Mouse (Mus musculus) midbrain, postnatal 0 days (tissue): Measurements from ENCODE around the gene Cnot10. TPM values are rescaled to one million over a fixed set of nuclear protein-coding genes. Genes with fewer than 3 reads are reported as not detected.

Source experiments
- ATAC-seq: fragments of 200-750 bp; cut with Nextera tagmentation; 2 replicates; pipeline ENCODE4 v1.8.0; 2017; ENCODE audit warnings: moderate number of reproducible peaks, mild to moderate bottlenecking, moderate TSS enrichment, moderate library complexity; ENCODE audit not compliant: low FRiP score
- DNase-seq: peaks from one replicate; pipeline ENCODE4 v3.0.0-alpha.2; 2015; ENCODE audit warnings: low spot score
- H3K27ac ChIP-seq: fragments of 300-500 bp; sonication (generic); 2 replicates; pipeline ENCODE4 v1.5.1; 2014; ENCODE audit warnings: low read depth, mild to moderate bottlenecking, low read length, mixed read lengths
- H3K27me3 ChIP-seq: fragments of 300-500 bp; sonication (generic); 2 replicates; pipeline ENCODE4 v1.6.1; 2014; ENCODE audit warnings: low read length, control low read depth, mixed read lengths; ENCODE audit not compliant: insufficient read depth
- H3K36me3 ChIP-seq: fragments of 300-500 bp; sonication (generic); 2 replicates; pipeline ENCODE4 v1.6.1; 2014; ENCODE audit warnings: low read length, control low read depth, mixed read lengths; ENCODE audit not compliant: insufficient read depth
- H3K4me1 ChIP-seq: fragments of 300-500 bp; sonication (generic); 2 replicates; pipeline ENCODE4 v1.6.1; 2014; ENCODE audit warnings: mild to moderate bottlenecking, control low read depth, antibody characterized with exemption, low read length, mixed read lengths; ENCODE audit not compliant: insufficient read depth
- H3K4me2 ChIP-seq: fragments of 300-500 bp; sonication (generic); 2 replicates; pipeline ENCODE4 v1.6.1; 2014; ENCODE audit warnings: low read depth, mild to moderate bottlenecking, low read length, mixed read lengths; ENCODE audit not compliant: poor library complexity, severe bottlenecking
- H3K4me3 ChIP-seq: fragments of 300-500 bp; sonication (generic); 2 replicates; pipeline ENCODE4 v1.5.1; 2014; ENCODE audit warnings: low read depth, mild to moderate bottlenecking, low read length, moderate library complexity
- H3K9ac ChIP-seq: fragments of 300-500 bp; sonication (generic); replicated peaks from 2 replicates; pipeline ENCODE4 v1.6.1; 2014; ENCODE audit warnings: mild to moderate bottlenecking, low read length, moderate library complexity, mixed read lengths; ENCODE audit not compliant: poor library complexity, severe bottlenecking
- H3K9me3 ChIP-seq: fragments of 300-500 bp; sonication (generic); 2 replicates; pipeline ENCODE4 v1.6.1; 2016; ENCODE audit warnings: low read length, control low read depth
- CTCF ChIP-seq: IDR thresholded peaks from 2 replicates; pipeline ENCODE4 v1.5.1; 2016; ENCODE audit warnings: antibody characterized with exemption, mild to moderate bottlenecking
- WGBS: fragments of 180-500 bp; shearing (Covaris S2); extraction: QIAGEN DNeasy Blood & Tissue Kit; methylation state at CpG from one replicate; pipeline ENCODE4 v1.1.7; 2014; 5-methylcytosine and 5-hydroxymethylcytosine counted together
- polyA plus RNA-seq: library from polyadenylated mRNA; unstranded; fragments of >200 nt; fragmentation: Nextera tagmentation; extraction: Ambion mirVana; gene quantifications from 2 replicates; pipeline ENCODE4 v1.2.1, GENCODE M21; 2015
- total RNA-seq: library from RNA; depleted of rRNA; stranded (reverse); fragments of >200 nt; gene quantifications from 2 replicates; pipeline ENCODE4 v1.2.3, GENCODE M21; 2014

Cnot10 gene
- total and polyA plus RNA-seq, 2 experiments from 2014 or later = 34.7 to 50.1 TPM

DNA sequence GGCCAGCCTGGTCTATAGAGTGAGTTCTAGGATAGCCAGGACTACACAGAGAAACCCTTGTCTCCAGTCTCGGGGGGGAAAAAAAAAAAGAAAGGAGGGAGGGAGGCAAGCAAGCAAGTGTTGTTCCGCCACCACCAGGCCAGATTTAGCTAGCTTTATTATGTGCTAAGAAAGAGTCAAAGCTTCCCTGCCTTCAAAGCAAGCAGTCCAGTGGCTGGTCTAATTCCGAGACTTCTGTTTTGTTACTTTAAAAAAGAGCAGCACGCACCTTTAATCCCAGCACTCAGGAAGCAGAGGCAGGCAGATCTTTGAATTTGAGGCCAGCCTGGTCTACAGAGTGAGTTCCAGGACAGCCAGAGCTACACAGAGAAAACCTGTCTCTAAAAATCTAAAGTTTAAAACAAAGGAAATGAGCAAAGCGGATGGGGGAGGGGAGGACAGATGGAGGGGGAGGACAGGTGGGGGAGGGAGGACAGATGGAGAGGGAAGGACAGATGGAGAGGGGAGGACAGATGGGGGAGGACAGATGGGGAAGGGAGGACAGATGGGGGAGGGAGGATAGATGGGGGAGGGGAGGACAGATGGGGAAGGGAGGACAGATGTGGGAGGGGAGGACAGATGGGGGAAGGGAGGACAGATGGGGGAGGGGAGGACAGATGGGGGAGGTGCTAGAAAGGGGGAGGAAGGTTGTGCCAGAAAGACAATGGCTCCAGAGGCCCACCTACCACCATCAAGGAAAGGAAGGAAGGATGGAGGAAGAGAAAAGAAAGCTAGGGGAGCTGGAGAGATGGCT, 71.1 kb downstream of the Cnot10 start:
- Histone ChIP-seq H3K4me1 (no peaks in the 10 kb centered on the region), H3K4me2 (no peak overlapping the region), H3K27me3 (peaks cover 10% of the 10 kb centered on the region; the same call in 1 of the 2 replicates), H3K9ac (no peak overlapping the region), H3K9me3 (no peaks in the 10 kb centered on the region), H3K36me3 (no peaks in the 10 kb centered on the region), H3K4me3 (no peak overlapping the region), H3K27ac (no peak overlapping the region)
- DNase-seq (no peak), ATAC-seq (no peak)
- TF ChIP-seq CTCF = no peak
- 82% methylated on average over 5 of the region's 5 CpGs for WGBS

- H3K27me3 ChIP-seq = peaks cover 44% of the 10 kb centered on the region
- H3K4me2 ChIP-seq = peak overlapping the region; percentile 80
- no peak overlapping the region for H3K9ac ChIP-seq
- no peak overlapping the region for H3K27ac ChIP-seq
- ATAC-seq = no peak
- no peaks in the 10 kb centered on the region for H3K36me3 ChIP-seq
- H3K4me3 ChIP-seq = peak overlapping the region; percentile 56
- no peak for TF ChIP-seq CTCF
- 1% methylated on average over 10 of the region's 10 CpGs for WGBS
- 0 out of 2 replicates have a peak, but pooled peaks cover 7% of the 10 kb centered on the region for H3K4me1 ChIP-seq
- DNase-seq = no peak
- H3K9me3 ChIP-seq = no peaks in the 10 kb centered on the region
Measured at GRCm38 (mm10) chr9:114564667-114565066, 75.3 kb downstream of the Cnot10 start.

- no peak for TF ChIP-seq CTCF
- Histone ChIP-seq H3K4me3 (peak within 1 kb of the TSS; percentile 56), H3K27ac (no peak within 1 kb of the TSS), H3K9me3 (no peaks in the 10 kb centered on the region), H3K4me2 (peak within 1 kb of the TSS; percentile 80), H3K9ac (peak within 1 kb of the TSS; percentile 51), H3K36me3 (no peaks in the 10 kb centered on the region), H3K4me1 (0 out of 2 replicates have a peak, but pooled peaks cover 7% of the 10 kb centered on the region), H3K27me3 (peaks cover 45% of the 10 kb centered on the region)
- ATAC-seq (peak; percentile 56; the same call in 1 of the 2 replicates), DNase-seq (no peak)
- WGBS = under 1% methylated on average over 88 of the region's 91 CpGs
Measured at GRCm38 (mm10) chr9:114563761-114564606, 76.0 kb downstream of the Cnot10 start, which contains the start of gene Trim71. TSS of gene Trim71 (minus strand) at chr9:114564369.

DNA sequence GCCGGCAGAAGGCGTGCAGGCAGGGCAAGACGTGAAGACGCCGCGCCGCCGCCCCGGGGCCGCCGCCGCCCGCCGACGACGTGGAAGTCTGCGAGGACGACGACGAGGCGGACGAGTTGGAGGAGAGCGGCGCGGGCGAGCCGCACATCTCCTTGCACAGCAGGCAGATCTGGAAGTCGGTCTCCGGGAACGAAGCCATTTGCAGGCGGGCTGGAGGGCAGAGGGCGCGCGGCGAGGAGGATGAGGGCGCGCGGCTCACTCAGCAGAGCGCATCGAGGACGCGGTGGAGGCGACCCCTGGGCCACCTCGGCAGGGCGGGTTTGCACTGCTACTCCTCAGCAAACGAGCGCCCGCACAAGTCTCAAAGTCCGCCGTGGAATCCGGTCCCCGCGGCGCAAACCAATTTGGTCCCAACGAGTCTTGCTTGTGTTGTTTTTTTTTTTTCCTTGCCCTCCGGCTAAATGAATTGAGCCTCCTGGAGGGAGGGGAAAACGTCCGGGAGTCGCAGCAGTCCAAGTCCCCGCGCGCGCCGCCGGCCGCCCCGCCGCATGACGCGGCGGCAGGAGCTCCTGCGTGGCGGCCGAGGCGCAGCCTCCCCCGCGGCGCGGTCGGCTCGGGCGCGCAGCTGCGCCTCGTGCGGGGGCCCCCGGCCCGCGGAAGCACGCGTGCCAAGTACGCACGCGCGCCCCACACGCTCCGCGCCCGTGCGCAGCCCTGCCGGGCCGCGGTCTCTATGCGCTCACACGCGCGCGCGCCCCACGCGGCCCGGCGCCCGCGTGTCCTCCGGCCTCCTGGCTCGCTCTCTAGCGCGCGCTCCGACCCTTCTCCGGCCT, 76.8 kb downstream of the Cnot10 start:
- peak overlapping the region; percentile 80 for H3K4me2 ChIP-seq
- TF ChIP-seq CTCF = no peak
- under 1% methylated on average over 103 of the region's 122 CpGs for WGBS
- 0 out of 2 replicates have a peak, but pooled peaks cover 7% of the 10 kb centered on the region for H3K4me1 ChIP-seq
- H3K9ac ChIP-seq = peak overlapping the region; percentile 51
- ATAC-seq (peak; percentile 77), DNase-seq (peak; percentile 51)
- peak overlapping the region; percentile 56 for H3K4me3 ChIP-seq
- H3K27me3 ChIP-seq = peaks cover 54% of the 10 kb centered on the region
- no peak overlapping the region for H3K27ac ChIP-seq
- no peaks in the 10 kb centered on the region for H3K36me3 ChIP-seq
- H3K9me3 ChIP-seq = no peaks in the 10 kb centered on the region

DNA sequence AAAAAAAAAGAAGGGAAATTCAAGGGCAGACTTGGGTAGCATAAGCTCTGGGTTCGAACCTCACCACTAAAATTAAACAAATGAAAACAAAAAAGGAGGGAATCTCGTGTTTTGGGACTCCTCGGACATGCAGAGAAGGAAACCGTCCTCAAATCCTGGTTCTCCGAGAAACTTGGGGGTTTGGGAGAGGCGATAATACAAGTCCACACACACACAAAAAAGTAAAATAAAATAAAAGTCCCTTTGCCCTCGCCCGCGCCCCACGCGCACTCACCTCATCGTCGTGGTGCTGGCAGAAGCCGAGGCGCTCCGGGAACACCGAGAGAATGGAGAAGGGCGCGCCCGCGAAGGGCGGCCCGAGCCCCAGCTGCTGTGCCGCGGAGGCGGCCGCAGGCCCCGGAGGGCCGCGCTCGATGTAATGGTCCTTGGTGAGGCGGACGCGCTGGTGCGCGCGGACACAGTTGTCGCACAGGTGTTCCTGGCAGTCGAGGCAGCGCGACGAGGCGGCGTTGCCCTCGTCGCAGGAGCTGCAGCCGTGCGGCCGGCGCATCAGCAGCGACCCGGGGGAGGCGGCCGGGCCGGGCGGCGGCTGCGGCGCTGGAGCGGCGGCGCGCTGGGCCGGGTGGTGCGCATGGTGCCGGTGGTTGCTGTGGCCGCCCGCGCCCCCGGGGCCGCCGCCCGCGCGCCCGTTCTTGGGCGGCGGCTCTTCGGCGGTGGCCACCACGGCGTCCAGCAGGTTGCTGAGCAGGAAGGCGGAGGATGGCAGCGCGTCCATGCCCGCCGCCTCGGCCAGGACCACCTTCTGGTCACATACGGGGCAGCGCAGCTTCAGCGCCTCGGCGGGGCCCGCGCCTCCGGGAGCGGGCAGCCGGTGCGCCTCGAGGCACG, 77.7 kb downstream of the Cnot10 start:
- under 1% methylated on average over 70 of the region's 101 CpGs for WGBS
- ATAC-seq = no peak

More for the DNA sequence above, 77.7 kb downstream of the Cnot10 start:
- Histone ChIP-seq H3K4me3 (peak overlapping the region; percentile 56), H3K27me3 (peaks cover 54% of the 10 kb centered on the region), H3K27ac (no peak overlapping the region), H3K4me2 (peak overlapping the region; percentile 80), H3K9me3 (no peaks in the 10 kb centered on the region), H3K4me1 (0 out of 2 replicates have a peak, but pooled peaks cover 7% of the 10 kb centered on the region), H3K9ac (no peak overlapping the region), H3K36me3 (no peaks in the 10 kb centered on the region)
- DNase-seq = no peak
- no peak for TF ChIP-seq CTCF
